Mouse (Mus musculus) bone marrow, adult 2 months (tissue): ENCODE results near the gene Lin7a. TPM values are rescaled to one million over a fixed set of nuclear protein-coding genes. Genes with fewer than 3 reads are reported as not detected.

Source experiments
- H3K27ac ChIP-seq: fragments of 200-500 bp; 2 replicates; pipeline ENCODE4 v1.5.1; 2012; ENCODE audit warnings: low read depth, mild to moderate bottlenecking, control low read depth, inconsistent platforms, low read length; ENCODE audit not compliant: control insufficient read depth, poor library complexity, insufficient read depth
- H3K4me1 ChIP-seq: fragments of 200-500 bp; 2 replicates; pipeline ENCODE4 v1.6.1; 2011; ENCODE audit warnings: low read length; ENCODE audit not compliant: control insufficient read depth, insufficient read depth
- H3K4me3 ChIP-seq: fragments of 200-500 bp; replicated peaks from 2 replicates; pipeline ENCODE3; 2011; ENCODE audit warnings: mild to moderate bottlenecking, low read depth, low read length, control low read depth; ENCODE audit not compliant: control insufficient read depth
- CTCF ChIP-seq: fragments of 200-500 bp; IDR thresholded peaks from 2 replicates; pipeline ENCODE4 v1.5.1; 2011; ENCODE audit warnings: low read length, control low read depth; ENCODE audit not compliant: control insufficient read depth, insufficient read depth
- POLR2A ChIP-seq: fragments of 200-500 bp; IDR thresholded peaks from 2 replicates; pipeline ENCODE4 v1.6.1; 2011; ENCODE audit warnings: low read depth, mild to moderate bottlenecking, control low read depth, low read length, borderline replicate concordance; ENCODE audit not compliant: control insufficient read depth
- WGBS: fragments of 180-500 bp; shearing (Covaris S2); methylation state at CpG from one replicate; pipeline ENCODE4 v1.1.7; 2018; 5-methylcytosine and 5-hydroxymethylcytosine counted together
- polyA plus RNA-seq: library from polyadenylated mRNA; stranded (reverse); fragments of >200 nt; gene quantifications from 2 replicates; pipeline ENCODE4 v1.2.4, GENCODE M21; 2011; ENCODE audit warnings: low replicate concordance; ENCODE audit not compliant: missing spikeins, insufficient read depth, insufficient read length

The Lin7a gene
- polyA plus RNA-seq, 1 experiment = 0.65 TPM

- no peaks in the 10 kb centered on the region for H3K4me1 ChIP-seq
- no peak overlapping the region for H3K4me3 ChIP-seq
- TF ChIP-seq POLR2A (no peak), CTCF (no peak)
- H3K27ac ChIP-seq = no peak overlapping the region
- 8% methylated on average over 11 of the region's 11 CpGs for WGBS
Measured at GRCm38 (mm10) chr10:107272804-107273145, 1.3 kb downstream of the Lin7a start.

GRCm38 (mm10) chr10:107273848-107274247 lies 2.4 kb downstream of the Lin7a start:
- Histone ChIP-seq H3K4me1 (no peaks in the 10 kb centered on the region), H3K4me3 (no peak overlapping the region), H3K27ac (no peak overlapping the region)
- WGBS = 33% methylated on average over 6 of the region's 6 CpGs
- TF ChIP-seq CTCF (no peak), POLR2A (no peak)

GRCm38 (mm10) chr10:107274785-107275184 lies 3.3 kb downstream of the Lin7a start:
- WGBS = 57% methylated on average over 3 of the region's 3 CpGs
- H3K4me1 ChIP-seq = no peaks in the 10 kb centered on the region
- no peak overlapping the region for H3K4me3 ChIP-seq
- no peak for TF ChIP-seq POLR2A
- TF ChIP-seq CTCF = no peak
- no peak overlapping the region for H3K27ac ChIP-seq

- Histone ChIP-seq H3K4me1 (no peaks in the 10 kb centered on the region), H3K27ac (no peak overlapping the region), H3K4me3 (no peak overlapping the region)
- TF ChIP-seq CTCF (no peak), POLR2A (no peak)
- 74% methylated on average over 2 of the region's 2 CpGs for WGBS
Measured at GRCm38 (mm10) chr10:107276647-107277046, 5.2 kb downstream of the Lin7a start.

- no peak overlapping the region for H3K27ac ChIP-seq
- H3K4me3 ChIP-seq = no peak overlapping the region
- H3K4me1 ChIP-seq = no peaks in the 10 kb centered on the region
- 64% methylated on average over 7 of the region's 7 CpGs for WGBS
- TF ChIP-seq POLR2A (no peak), CTCF (no peak)
Measured at GRCm38 (mm10) chr10:107293934-107294664, 22.6 kb downstream of the Lin7a start.

GRCm38 (mm10) chr10:107300587-107301248 lies 29.2 kb downstream of the Lin7a start:
- H3K4me1 ChIP-seq = no peaks in the 10 kb centered on the region
- H3K27ac ChIP-seq = no peak overlapping the region
- WGBS = 65% methylated on average over 2 of the region's 2 CpGs
- no peak for TF ChIP-seq POLR2A
- TF ChIP-seq CTCF = no peak
- no peak overlapping the region for H3K4me3 ChIP-seq

GRCm38 (mm10) chr10:107310964-107311490 lies 39.5 kb downstream of the Lin7a start:
- no peak overlapping the region for H3K4me3 ChIP-seq
- WGBS = 81% methylated on average over 5 of the region's 5 CpGs

GRCm38 (mm10) chr10:107312609-107313008 lies 41.1 kb downstream of the Lin7a start:
- WGBS = 83% methylated on average over 4 of the region's 4 CpGs
- TF ChIP-seq CTCF (no peak), POLR2A (no peak)
- Histone ChIP-seq H3K27ac (no peak overlapping the region), H3K4me1 (no peaks in the 10 kb centered on the region), H3K4me3 (no peak overlapping the region)

More at GRCm38 (mm10) chr10:107310964-107311490, 39.5 kb downstream of the Lin7a start:
- Histone ChIP-seq H3K27ac (no peak overlapping the region), H3K4me1 (no peaks in the 10 kb centered on the region)
- TF ChIP-seq CTCF (no peak), POLR2A (no peak)
